Mouse (Mus musculus) lung, adult 2 months (tissue): ENCODE results near the gene Aldh1a3.

ENCODE experiments used
- CTCF ChIP-seq: fragments of 200-500 bp; IDR thresholded peaks from 2 replicates; pipeline ENCODE4 v1.5.1; 2011; ENCODE audit warnings: mild to moderate bottlenecking, low read length, control low read depth; ENCODE audit not compliant: insufficient read depth
- POLR2A ChIP-seq: fragments of 200-500 bp; IDR thresholded peaks from 2 replicates; pipeline ENCODE4 v1.6.1; 2011; ENCODE audit warnings: low read depth, mild to moderate bottlenecking, control low read depth, low read length, borderline replicate concordance; ENCODE audit errors: extremely low read depth

- TF ChIP-seq CTCF (no peak), POLR2A (no peak)
These were observed 22.8 kb upstream of the Aldh1a3 start for GRCm38 (mm10) chr7:66449971-66450752.
